In the genomic region with DNA sequence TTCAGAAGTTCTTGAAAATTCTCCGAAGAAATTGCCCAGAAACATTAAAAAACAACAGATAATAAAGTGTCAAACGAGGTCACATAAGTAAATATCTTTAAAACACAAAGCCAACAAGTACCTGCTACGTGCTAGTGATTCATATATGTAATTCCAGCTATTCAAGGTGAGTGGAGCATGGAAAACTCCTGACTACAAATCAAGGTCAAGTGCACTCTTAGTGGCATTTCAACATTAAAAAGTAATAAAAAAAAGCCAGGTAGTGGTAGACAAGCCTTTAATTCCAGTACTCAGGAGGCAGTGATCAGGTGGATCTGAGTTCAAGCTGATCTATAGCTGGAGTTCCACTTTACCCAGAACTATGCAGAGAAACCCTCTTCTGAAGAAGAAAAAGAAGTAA, we compare ENCODE assay signal across 11 mouse cellular contexts. TPM values are rescaled to one million over a fixed set of nuclear protein-coding genes. Genes with fewer than 3 reads are reported as not detected.
DNase-seq lines count a peak whose midpoint lies in the region; ATAC-seq lines count a peak whose summit lies in the region.
"Had no signal": no experiment of that assay in that cellular context is flagged by ENCODE, and none has a peak within 500 bp of the region (broad histone marks: within the 10 kb centered on the region; RNA-seq: fewer than 3 reads in every experiment).

No protein-coding gene starts in this region.

- intact Hi-C loops in heart, postnatal 14 days (cut with DNase I), result loop anchor here (2.0 to 10.0 kb wide), 2 partner anchors 67 to 117 kb away; a partner anchor contains a TSS

- H3K36me3 ChIP-seq in heart, embryonic 15.5 days, result no peaks in the 10 kb centered on the region
- H3K36me3 ChIP-seq in megakaryocyte, embryonic 14.5 days (replicated peaks; ENCODE audit: low read length), result peaks cover 13% of the 10 kb centered on the region
- no peaks in the 10 kb centered on the region for H3K36me3 ChIP-seq in liver, embryonic 11.5 days (ENCODE audit: control insufficient read depth, insufficient read depth, low read length)
- no peaks in the 10 kb centered on the region for H3K36me3 ChIP-seq in stomach, embryonic 16.5 days (ENCODE audit: control insufficient read depth, insufficient read depth, low read length)

- no peak overlapping the region; the same call in 1 of the 2 replicates for H3K9ac ChIP-seq in heart, embryonic 15.5 days
- peak overlapping the region; percentile 94; the same call in 1 of the 2 replicates for H3K9ac ChIP-seq in liver, embryonic 11.5 days (ENCODE audit: low read depth, low read length)
- no peak overlapping the region for H3K9ac ChIP-seq in stomach, embryonic 16.5 days (ENCODE audit: low read length)

- 72% methylated on average over 3 of the region's 3 CpGs for WGBS in heart, embryonic 15.5 days
- WGBS in liver, embryonic 11.5 days, result 71% methylated on average over 3 of the region's 3 CpGs
- WGBS in stomach, embryonic 16.5 days, result 68% methylated on average over 3 of the region's 3 CpGs

- no peaks in the 10 kb centered on the region for H3K27me3 ChIP-seq in heart, embryonic 15.5 days
- H3K27me3 ChIP-seq in megakaryocyte, embryonic 14.5 days (replicated peaks), result no peaks in the 10 kb centered on the region
- no peaks in the 10 kb centered on the region for H3K27me3 ChIP-seq in liver, embryonic 11.5 days (replicated peaks; ENCODE audit: control insufficient read depth, insufficient read depth, low read length)
- no peaks in the 10 kb centered on the region for H3K27me3 ChIP-seq in stomach, embryonic 16.5 days (ENCODE audit: control insufficient read depth, insufficient read depth, low read length)

- H3K4me2 ChIP-seq in heart, embryonic 15.5 days, result peak overlapping the region; percentile 70; the same call in 1 of the 2 replicates
- peak overlapping the region; percentile 92 for H3K4me2 ChIP-seq in liver, embryonic 11.5 days
- peak overlapping the region; percentile 85 for H3K4me2 ChIP-seq in stomach, embryonic 16.5 days (ENCODE audit: low read depth, low read length)

- H3K27ac ChIP-seq in heart, embryonic 15.5 days, result no peak overlapping the region
- H3K27ac ChIP-seq in liver, embryonic 11.5 days (ENCODE audit: low read depth, low read length), result no peak overlapping the region
- no peak overlapping the region for H3K27ac ChIP-seq in stomach, embryonic 16.5 days (ENCODE audit: low read length)

- H3K4me1 ChIP-seq in heart, embryonic 15.5 days (replicated peaks), result peaks cover 24% of the 10 kb centered on the region
- peaks cover 76% of the 10 kb centered on the region for H3K4me1 ChIP-seq in megakaryocyte, embryonic 14.5 days
- peaks cover 29% of the 10 kb centered on the region for H3K4me1 ChIP-seq in liver, embryonic 11.5 days (replicated peaks; ENCODE audit: control insufficient read depth, insufficient read depth, low read length)
- H3K4me1 ChIP-seq in stomach, embryonic 16.5 days (ENCODE audit: control insufficient read depth, insufficient read depth, low read length), result peaks cover 21% of the 10 kb centered on the region; the same call in 1 of the 2 replicates

- H3K9me3 ChIP-seq in heart, embryonic 15.5 days (replicated peaks), result no peaks in the 10 kb centered on the region
- no peaks in the 10 kb centered on the region for H3K9me3 ChIP-seq in megakaryocyte, embryonic 14.5 days
- H3K9me3 ChIP-seq in liver, embryonic 11.5 days (ENCODE audit: control insufficient read depth, low read length), result no peaks in the 10 kb centered on the region
- no peaks in the 10 kb centered on the region for H3K9me3 ChIP-seq in stomach, embryonic 16.5 days (replicated peaks; ENCODE audit: control insufficient read depth, low read length)

- DNase-seq in heart, postnatal 14 days, result no peak
- no peak for DNase-seq in liver, embryonic 11.5 days (ENCODE audit: low spot score)
- no peak for DNase-seq in right cerebral cortex, postnatal 4 days
- DNase-seq: cerebellum, postnatal 10 days; kidney, postnatal 25 days; right cerebral cortex, postnatal 25 days had no signal

- no peak for ATAC-seq in heart, embryonic 15.5 days (replicated peaks; ENCODE audit: insufficient number of reproducible peaks, insufficient read depth, low FRiP score, low read depth)
- ATAC-seq in megakaryocyte, adult 5-6 weeks (ENCODE audit: poor library complexity, severe bottlenecking), result no peak
- no peak for ATAC-seq in liver, embryonic 11.5 days (replicated peaks; ENCODE audit: low FRiP score)
- no peak for ATAC-seq in stomach, embryonic 16.5 days (ENCODE audit: insufficient read depth, low FRiP score)
- ATAC-seq in megakaryocyte progenitor cell, adult 5-6 weeks (replicated peaks; ENCODE audit: poor library complexity), result no peak

- peak overlapping the region; percentile 74 for H3K4me3 ChIP-seq in heart, embryonic 15.5 days
- peak overlapping the region; percentile 95 for H3K4me3 ChIP-seq in megakaryocyte, embryonic 14.5 days (replicated peaks)
- peak overlapping the region; percentile 75 for H3K4me3 ChIP-seq in liver, embryonic 11.5 days (ENCODE audit: low read depth, low read length)
- H3K4me3 ChIP-seq in stomach, embryonic 16.5 days (replicated peaks; ENCODE audit: low read length), result peak overlapping the region; percentile 80; the same call in 1 of the 2 replicates

RNA-seq across cellular contexts. Expression of a gene that starts 0.9 kb away (rescaled TPM):
- polyA plus RNA-seq in heart, embryonic 15.5 days (2015; fragmentation: Nextera tagmentation; extraction: Ambion mirVana), result 23.7 and 27.4 TPM in 2 replicates
- 10 to 100 TPM; 36.7 to 37.6 TPM for total RNA-seq in heart, postnatal 14 days (2021)
- 141 and 238 TPM in 2 replicates for polyA plus RNA-seq in megakaryocyte, embryonic 14.5 days (2012; ENCODE audit: insufficient read depth, low replicate concordance)
- 43.9 and 56.2 TPM in 2 replicates for total RNA-seq in megakaryocyte, adult 5-6 weeks (2015)
- total RNA-seq in megakaryocyte, adult 5-6 weeks (2017), result 39.9 and 44.9 TPM in 2 replicates
- polyA plus RNA-seq in liver, embryonic 11.5 days (2014; fragmentation: Nextera tagmentation; extraction: Ambion mirVana), result 25.7 and 29.3 TPM in 2 replicates
- 40.8 and 44.9 TPM in 2 replicates for polyA plus RNA-seq in stomach, embryonic 16.5 days (2015; fragmentation: Nextera tagmentation; extraction: Ambion mirVana)
- total RNA-seq in megakaryocyte progenitor cell, adult 5-6 weeks (2015), result 37.4 and 38.0 TPM in 2 replicates
- 27.2 and 31.9 TPM in 2 replicates for total RNA-seq in megakaryocyte progenitor cell, adult 5-6 weeks (2017)

RNA-seq across cellular contexts. Expression of a gene that starts 1.5 kb away (rescaled TPM):
- 2.8 and 2.9 TPM in 2 replicates for polyA plus RNA-seq in heart, embryonic 15.5 days (2015; fragmentation: Nextera tagmentation; extraction: Ambion mirVana)
- 10 to 100 TPM; 18.7 to 18.8 TPM for total RNA-seq in heart, postnatal 14 days (2021)
- 1.0 TPM in 1 of 2 replicates, not detected in the other for polyA plus RNA-seq in megakaryocyte, embryonic 14.5 days (2012; ENCODE audit: insufficient read depth, low replicate concordance)
- total RNA-seq in megakaryocyte, adult 5-6 weeks (2015), result 11.7 and 14.8 TPM in 2 replicates
- 8.5 and 9.2 TPM in 2 replicates for total RNA-seq in megakaryocyte, adult 5-6 weeks (2017)
- 2.6 and 2.9 TPM in 2 replicates for polyA plus RNA-seq in liver, embryonic 11.5 days (2014; fragmentation: Nextera tagmentation; extraction: Ambion mirVana)
- polyA plus RNA-seq in stomach, embryonic 16.5 days (2015; fragmentation: Nextera tagmentation; extraction: Ambion mirVana), result 4.2 and 4.3 TPM in 2 replicates
- total RNA-seq in megakaryocyte progenitor cell, adult 5-6 weeks (2015), result 13.8 and 14.1 TPM in 2 replicates
- total RNA-seq in megakaryocyte progenitor cell, adult 5-6 weeks (2017), result 7.7 and 7.8 TPM in 2 replicates
